26 mouse cellular contexts compared by ENCODE assay signal in the genomic region with DNA sequence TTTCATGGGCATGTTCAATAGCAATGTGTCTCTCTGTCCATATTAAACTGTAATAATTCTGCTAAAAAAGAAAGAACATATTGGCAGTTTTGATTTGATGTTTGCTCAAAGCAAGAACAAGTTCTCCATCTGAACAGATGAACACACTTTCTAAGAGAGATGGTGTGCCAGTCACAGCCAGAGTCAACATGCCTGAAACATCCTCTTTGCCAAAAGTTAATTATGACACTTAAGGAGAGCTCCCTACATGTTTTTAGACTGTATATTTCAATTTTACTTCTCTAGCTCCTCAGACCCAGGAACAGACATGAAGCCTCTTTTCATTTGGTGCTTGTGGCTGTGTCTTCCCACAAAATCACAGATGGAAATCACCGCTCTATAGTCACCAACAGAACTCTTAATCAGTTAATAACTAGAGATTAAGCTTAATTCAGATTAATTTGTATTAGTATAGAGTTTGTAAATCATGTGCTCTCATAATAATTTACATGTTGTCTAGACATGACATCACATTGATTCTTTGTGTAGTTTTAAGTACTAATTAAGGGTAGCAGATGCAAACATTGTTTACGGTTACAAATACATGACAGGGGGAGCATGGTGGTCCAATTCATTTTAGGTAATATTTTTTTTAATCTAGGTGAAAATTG.
DNase-seq lines count a peak whose midpoint lies in the region; ATAC-seq and TF ChIP-seq lines count a peak whose summit lies in the region.
"Had no signal": no experiment of that assay in that cellular context is flagged by ENCODE, and none has a peak within 500 bp of the region (broad histone marks: within the 10 kb centered on the region; RNA-seq: fewer than 3 reads in every experiment).

No protein-coding gene starts in this region.

- no peak overlapping the region for H3K27ac ChIP-seq in forebrain, embryonic 14.5 days (ENCODE audit: low read depth, low read length)
- H3K27ac ChIP-seq in forebrain, embryonic 11.5 days (ENCODE audit: low read depth, low read length), result no peak overlapping the region
- no peak overlapping the region for H3K27ac ChIP-seq in forebrain, postnatal 0 days (ENCODE audit: low read depth, low read length)
- H3K27ac ChIP-seq in cerebellum, adult 2 months (ENCODE audit: insufficient read depth, low read length), result no peak overlapping the region
- H3K27ac ChIP-seq: embryonic facial prominence, embryonic 10.5 days; embryonic facial prominence, embryonic 13.5 days; gastrocnemius, adult 2 months; hindbrain, embryonic 12.5 days; hindbrain, embryonic 15.5 days had no signal

- no peak for TF ChIP-seq POLR2A in cerebellum, adult 2 months (IDR thresholded peaks at IDR 0.05; ENCODE audit: borderline replicate concordance, insufficient read depth, low read length)

- H3K4me3 ChIP-seq in forebrain, embryonic 14.5 days (ENCODE audit: low read depth, low read length), result no peak overlapping the region
- H3K4me3 ChIP-seq in forebrain, embryonic 11.5 days (ENCODE audit: low read depth, low read length), result no peak overlapping the region
- no peak overlapping the region for H3K4me3 ChIP-seq in forebrain, postnatal 0 days (ENCODE audit: low read depth, low read length)
- H3K4me3 ChIP-seq in cerebellum, adult 2 months (replicated peaks; ENCODE audit: insufficient read depth, low read depth, low read length), result no peak overlapping the region
- H3K4me3 ChIP-seq: embryonic facial prominence, embryonic 10.5 days; embryonic facial prominence, embryonic 13.5 days; erythroblast, embryonic 14.5 days; gastrocnemius, adult 2 months; hindbrain, embryonic 12.5 days; hindbrain, embryonic 15.5 days had no signal

- 53% methylated on average over 2 of the region's 2 CpGs for WGBS in forebrain, embryonic 14.5 days
- 77% methylated on average over 2 of the region's 2 CpGs for WGBS in forebrain, embryonic 11.5 days
- WGBS in forebrain, postnatal 0 days, result 50% methylated on average over 2 of the region's 2 CpGs
- WGBS in cerebellum, adult 2 months, result 95% methylated on average over 2 of the region's 2 CpGs

- H3K27me3 ChIP-seq in forebrain, embryonic 14.5 days (replicated peaks; ENCODE audit: control insufficient read depth, insufficient read depth, low read length), result no peaks in the 10 kb centered on the region
- no peaks in the 10 kb centered on the region for H3K27me3 ChIP-seq in forebrain, embryonic 11.5 days (ENCODE audit: control insufficient read depth, insufficient read depth, low read length)
- no peaks in the 10 kb centered on the region for H3K27me3 ChIP-seq in forebrain, postnatal 0 days (ENCODE audit: insufficient read depth, low read length)
- no peaks in the 10 kb centered on the region for H3K27me3 ChIP-seq in cerebellum, adult 2 months (ENCODE audit: control insufficient read depth, insufficient read depth, low read length)
- H3K27me3 ChIP-seq: CH12.LX; embryonic facial prominence, embryonic 13.5 days; hindbrain, embryonic 12.5 days; hindbrain, embryonic 15.5 days had no signal

- ATAC-seq in forebrain, embryonic 14.5 days, result peak; percentile 49
- no peak for ATAC-seq in forebrain, embryonic 11.5 days (replicated peaks; ENCODE audit: low FRiP score)
- peak; percentile 53; the same call in 1 of the 2 replicates for ATAC-seq in forebrain, postnatal 0 days
- ATAC-seq: intestine, postnatal 0 days had no signal

- no peak overlapping the region for H3K4me2 ChIP-seq in forebrain, embryonic 14.5 days (ENCODE audit: low read length)
- no peak overlapping the region for H3K4me2 ChIP-seq in forebrain, embryonic 11.5 days (ENCODE audit: low read depth, low read length, severe bottlenecking)
- H3K4me2 ChIP-seq in forebrain, postnatal 0 days (ENCODE audit: low read depth), result no peak overlapping the region
- H3K4me2 ChIP-seq: embryonic facial prominence, embryonic 13.5 days; heart, embryonic 11.5 days; hindbrain, embryonic 12.5 days; hindbrain, embryonic 15.5 days had no signal

- H3K4me1 ChIP-seq in forebrain, embryonic 14.5 days (ENCODE audit: control insufficient read depth, insufficient read depth, low read length), result peaks cover 2% of the 10 kb centered on the region; the same call in 1 of the 2 replicates
- no peaks in the 10 kb centered on the region for H3K4me1 ChIP-seq in forebrain, embryonic 11.5 days (replicated peaks; ENCODE audit: control insufficient read depth, insufficient read depth, low read length)
- 0 out of 2 replicates have a peak, but pooled peaks cover 5% of the 10 kb centered on the region for H3K4me1 ChIP-seq in forebrain, postnatal 0 days (ENCODE audit: insufficient read depth)
- H3K4me1 ChIP-seq in cerebellum, adult 2 months (ENCODE audit: control insufficient read depth, insufficient read depth, low read length), result no peaks in the 10 kb centered on the region
- H3K4me1 ChIP-seq: embryonic facial prominence, embryonic 10.5 days; embryonic facial prominence, embryonic 13.5 days had no signal

- H3K9me3 ChIP-seq in forebrain, embryonic 14.5 days (replicated peaks; ENCODE audit: control insufficient read depth, low read length), result no peaks in the 10 kb centered on the region
- H3K9me3 ChIP-seq in forebrain, embryonic 11.5 days (ENCODE audit: control insufficient read depth, low read length), result no peaks in the 10 kb centered on the region
- H3K9me3 ChIP-seq in forebrain, postnatal 0 days (ENCODE audit: low read length), result no peaks in the 10 kb centered on the region
- H3K9me3 ChIP-seq: embryonic facial prominence, embryonic 10.5 days; embryonic facial prominence, embryonic 13.5 days; G1E; hindbrain, embryonic 12.5 days; hindbrain, embryonic 15.5 days had no signal

- DNase-seq in forebrain, embryonic 14.5 days (ENCODE audit: low spot score), result peak; percentile 57
- no peak for DNase-seq in forebrain, embryonic 11.5 days (ENCODE audit: low spot score)
- DNase-seq in brain, adult 2 months (ENCODE audit: low read depth, low spot score), result peak; percentile 1
- DNase-seq in forebrain, postnatal 0 days, result peak; percentile 32
- DNase-seq in lung, postnatal 36 days, result no peak
- DNase-seq in cerebellum, adult 2 months, result no peak
- DNase-seq in cerebellum, postnatal 14 days, result no peak
- DNase-seq: adrenal gland, adult 2 months; adrenal gland, postnatal 14 days; B cell, adult 2 months; cerebellum, adult 18-20 months; cerebellum, adult 9-11 months; cerebellum, postnatal 36 days; embryo, embryonic 11 days; gastrocnemius, adult 2 months; gastrocnemius, postnatal 14 days; heart, adult 11 months had no signal

- no peaks in the 10 kb centered on the region for H3K36me3 ChIP-seq in forebrain, embryonic 14.5 days (ENCODE audit: control insufficient read depth, insufficient read depth, low read length)
- no peaks in the 10 kb centered on the region for H3K36me3 ChIP-seq in forebrain, embryonic 11.5 days (ENCODE audit: control insufficient read depth, insufficient read depth, low read length)
- no peaks in the 10 kb centered on the region for H3K36me3 ChIP-seq in forebrain, postnatal 0 days (ENCODE audit: insufficient read depth)
- H3K36me3 ChIP-seq: embryonic facial prominence, embryonic 10.5 days; embryonic facial prominence, embryonic 13.5 days; G1E; hindbrain, embryonic 12.5 days; hindbrain, embryonic 15.5 days had no signal

- TF ChIP-seq CTCF in forebrain, postnatal 0 days (IDR thresholded peaks at IDR 0.05; ENCODE audit: low read depth), result no peak
- no peak for TF ChIP-seq CTCF in cerebellum, adult 2 months (IDR thresholded peaks at IDR 0.05; ENCODE audit: borderline replicate concordance, insufficient read depth, low read depth, low read length)

- no peak overlapping the region for H3K9ac ChIP-seq in forebrain, embryonic 14.5 days (ENCODE audit: low read length)
- H3K9ac ChIP-seq in forebrain, embryonic 11.5 days (ENCODE audit: low read length), result no peak overlapping the region
- H3K9ac ChIP-seq in forebrain, postnatal 0 days, result no peak overlapping the region
- H3K9ac ChIP-seq: embryonic facial prominence, embryonic 13.5 days; hindbrain, embryonic 12.5 days; hindbrain, embryonic 15.5 days had no signal

Comparison
In these comparisons a context has a peak if more than half of its experiments do, and no peak if none do; other contexts are left out.
1. DNase-seq: peak in forebrain, embryonic 14.5 days (single experiment), brain, adult 2 months (single experiment) and forebrain, postnatal 0 days (single experiment); none in forebrain, embryonic 11.5 days (single experiment), lung, postnatal 36 days (single experiment), cerebellum, adult 2 months (0 of 2) and cerebellum, postnatal 14 days (0 of 2).